ENCODE assay signal across 30 mouse cellular contexts in genomic region chr13:97087421-97087820, GRCm38 (mm10). TPM values are rescaled to one million over a fixed set of nuclear protein-coding genes. Genes with fewer than 3 reads are reported as not detected.
"Had no signal": no experiment of that assay in that cellular context is flagged by ENCODE, and none has a peak within 500 bp of the region (broad histone marks: within the 10 kb centered on the region; RNA-seq: fewer than 3 reads in every experiment).

No protein-coding gene starts in this region.

- H3K4me2 ChIP-seq: limb, embryonic 13.5 days; midbrain, embryonic 11.5 days; neural tube, embryonic 12.5 days; neural tube, embryonic 15.5 days; stomach, embryonic 15.5 days had no signal

- H3K4me3 ChIP-seq: limb, embryonic 10.5 days; limb, embryonic 13.5 days; neural tube, embryonic 12.5 days; neural tube, embryonic 15.5 days; stomach, embryonic 15.5 days had no signal

- H3K36me3 ChIP-seq: limb, embryonic 10.5 days; limb, embryonic 13.5 days; neural tube, embryonic 12.5 days; neural tube, embryonic 15.5 days; stomach, embryonic 15.5 days had no signal

- DNase-seq: kidney, adult 18-20 months; kidney, adult 9 months; kidney, postnatal 14 days; kidney, postnatal 4 days; lung, adult 2 months; lung, postnatal 14 days; lung, postnatal 4 days; midbrain, embryonic 14.5 days; right cerebral cortex, adult 18-20 months; right cerebral cortex, postnatal 25 days; spleen, adult 18-20 months; thymus, adult 2 months; thymus, postnatal 14 days; thymus, postnatal 4 days had no signal

- H3K27ac ChIP-seq: limb, embryonic 10.5 days; limb, embryonic 13.5 days; neural tube, embryonic 12.5 days; neural tube, embryonic 15.5 days; stomach, embryonic 15.5 days had no signal

- H3K9me3 ChIP-seq: limb, embryonic 10.5 days; limb, embryonic 13.5 days; neural tube, embryonic 12.5 days; neural tube, embryonic 15.5 days; stomach, embryonic 15.5 days had no signal

- H3K27me3 ChIP-seq: limb, embryonic 13.5 days; neural tube, embryonic 12.5 days; neural tube, embryonic 15.5 days; stomach, embryonic 15.5 days had no signal

- H3K9ac ChIP-seq: limb, embryonic 13.5 days; liver, embryonic 14.5 days; neural tube, embryonic 12.5 days; neural tube, embryonic 15.5 days; stomach, embryonic 15.5 days had no signal

- H3K4me1 ChIP-seq: limb, embryonic 10.5 days; limb, embryonic 13.5 days; neural tube, embryonic 15.5 days; stomach, embryonic 15.5 days had no signal

RNA-seq across cellular contexts. Expression of gene Gm6169, which starts 11.6 kb away (rescaled TPM):
- total RNA-seq: liver, adult 2 months had no signal
- polyA plus RNA-seq: liver, adult 2 months had no signal

RNA-seq across cellular contexts. Expression of gene Fam169a, which starts 20.3 kb away (rescaled TPM):
- polyA plus RNA-seq: liver, adult 2 months; lung, adult 2 months had no signal

RNA-seq across cellular contexts. Expression of gene 1700029F12Rik, which starts 53.3 kb away (rescaled TPM):
- total RNA-seq: layer of hippocampus, adult 18-20 months; layer of hippocampus, postnatal 14 days; left cerebral cortex, adult 8-10 months; left cerebral cortex, postnatal 25 days; liver, adult 2 months; megakaryocyte progenitor cell, adult 5-6 weeks; megakaryocyte-erythroid progenitor cell, adult 5-6 weeks had no signal
- polyA plus RNA-seq: kidney, embryonic 16.5 days; limb, embryonic 10.5 days; limb, embryonic 13.5 days; liver, adult 2 months; liver, embryonic 14.5 days; lung, adult 2 months; lung, embryonic 16.5 days; midbrain, embryonic 11.5 days; midbrain, embryonic 14.5 days; neural tube, embryonic 12.5 days; neural tube, embryonic 15.5 days; stomach, embryonic 15.5 days had no signal
